Mouse (Mus musculus): ENCODE measurements around the gene Cntnap5a.
"Not testable (repeated sequence)": the region's sequence is repeated elsewhere in the genome, so short reads cannot be mapped to it uniquely, and the experiment has no call there.

The Cntnap5a gene

GRCm38 (mm10) chr1:116036894-116037293 lies 352.3 kb downstream of the Cntnap5a start:
- no peak for DNase-seq (ENCODE audit: low read depth in 2 of 2, low spot score in 2 of 2)

DNA sequence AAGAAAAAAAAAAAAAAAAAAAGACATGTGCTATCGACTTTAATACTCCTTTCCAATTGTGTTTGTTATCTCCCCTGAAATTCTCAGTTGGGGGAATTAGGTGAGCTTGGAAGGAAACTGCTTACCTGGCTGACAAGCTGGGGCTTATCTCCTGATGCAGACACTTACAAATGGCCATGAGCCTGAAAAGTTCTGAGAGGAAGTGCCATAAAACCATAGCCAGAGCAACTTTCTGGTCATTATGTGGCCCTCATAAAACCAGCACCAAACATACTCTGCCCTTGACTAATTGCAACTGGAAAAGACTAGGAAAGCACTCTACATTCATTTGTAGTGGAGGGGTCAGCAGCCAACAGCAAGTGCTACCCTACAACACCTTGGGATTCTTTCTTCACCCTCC lies 359.5 kb downstream of the Cntnap5a start:
- no peak for DNase-seq (ENCODE audit: low read depth in 2 of 2, low spot score in 2 of 2)

DNA sequence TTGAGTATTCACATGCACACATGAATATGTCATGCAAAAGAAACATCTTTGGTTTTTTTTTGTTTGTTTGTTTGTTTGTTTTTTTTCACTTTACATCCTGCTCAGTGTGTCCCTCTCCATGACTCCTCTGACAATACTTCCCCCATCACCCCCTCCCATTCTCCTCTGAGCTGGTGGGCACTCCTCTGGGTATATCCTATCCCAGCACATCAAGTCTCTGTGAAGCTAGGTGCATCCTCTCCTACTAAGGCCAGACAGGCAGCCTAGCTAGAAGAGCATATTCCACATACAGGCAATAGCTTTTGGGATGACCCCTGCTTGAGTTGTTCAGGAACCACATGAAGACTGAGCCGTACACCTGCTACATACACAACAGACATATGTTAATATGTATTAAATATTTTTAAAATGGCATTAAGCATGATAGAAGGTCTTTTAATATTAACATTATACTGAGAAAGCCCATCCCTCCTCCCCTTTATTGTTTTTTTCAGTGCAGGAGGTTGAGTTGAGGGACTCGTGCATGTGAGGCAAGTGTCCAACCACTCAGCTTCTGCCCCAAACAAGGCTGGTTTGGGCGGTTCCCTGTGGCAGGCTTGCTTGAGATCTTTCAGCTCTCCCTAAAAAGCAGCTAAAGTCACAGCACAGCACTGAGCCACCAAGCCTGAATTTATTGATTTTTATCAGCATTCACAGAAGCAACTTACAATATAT lies 422.6 kb downstream of the Cntnap5a start:
- no peak for DNase-seq (ENCODE audit: low read depth in 2 of 2, low spot score in 2 of 2)

- DNase-seq (ENCODE audit: low read depth in 2 of 2, low spot score in 2 of 2) = no peak
These were observed 423.1 kb downstream of the Cntnap5a start for GRCm38 (mm10) chr1:116107724-116108058.

DNA sequence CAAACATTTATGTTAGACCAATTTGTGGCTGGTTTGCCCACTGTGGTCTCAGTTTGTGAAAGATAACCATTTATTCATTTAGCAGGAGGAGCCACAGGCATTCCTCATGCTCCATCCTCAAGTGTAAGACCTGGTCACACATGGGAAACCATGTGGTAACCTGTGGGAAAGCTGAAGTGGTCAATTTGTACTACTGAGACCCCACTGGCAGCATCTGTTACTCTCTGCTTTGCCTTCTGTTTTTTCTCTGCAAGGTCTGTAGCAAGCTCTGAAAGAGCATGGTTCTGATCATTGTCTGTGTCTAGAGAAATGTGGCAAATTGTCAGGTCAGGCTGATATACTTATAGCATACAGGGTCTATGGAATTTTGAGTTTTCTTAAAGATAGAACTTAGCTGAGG lies 423.8 kb downstream of the Cntnap5a start:
- no peak for DNase-seq (ENCODE audit: low read depth in 2 of 2, low spot score in 2 of 2)

DNA sequence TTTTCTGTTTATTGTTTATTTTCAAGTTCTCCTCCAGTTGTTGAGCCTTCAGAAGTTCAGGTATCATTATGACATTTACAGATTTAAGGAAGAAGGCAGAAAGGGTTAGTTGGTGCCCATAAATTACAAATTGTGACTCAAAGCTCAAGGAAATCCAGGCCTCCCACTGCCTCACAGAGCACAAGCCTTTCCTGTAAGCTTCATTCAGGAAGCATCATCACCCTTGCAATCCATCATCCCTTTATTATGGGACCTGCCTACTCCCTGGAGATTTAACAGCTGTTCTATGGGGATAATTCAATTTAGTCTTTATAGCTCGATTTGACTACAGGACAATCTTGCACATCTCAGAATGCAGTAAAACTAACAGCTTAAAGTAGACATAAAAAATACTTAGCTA lies 441.2 kb downstream of the Cntnap5a start:
- DNase-seq (ENCODE audit: low read depth in 2 of 2, low spot score in 2 of 2) = no peak

DNA sequence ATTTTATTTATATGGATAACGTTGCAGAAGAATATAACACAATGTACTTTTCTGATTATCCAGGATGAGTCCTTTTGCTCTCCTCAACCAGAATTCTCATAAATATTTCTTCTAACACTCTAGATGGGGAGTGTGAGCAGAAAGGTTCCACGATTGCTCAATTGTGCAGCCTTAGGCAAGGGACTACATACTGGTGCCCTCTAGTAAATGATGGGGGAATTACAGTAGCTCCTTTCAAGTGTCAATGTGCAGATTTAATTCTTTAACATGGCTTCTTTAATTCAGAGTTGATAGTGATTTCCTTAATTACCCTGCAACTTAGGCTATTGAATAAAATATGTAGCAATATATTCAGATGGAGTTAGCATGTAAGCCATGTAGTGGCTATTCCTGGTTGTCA lies 442.5 kb downstream of the Cntnap5a start:
- no peak for DNase-seq (ENCODE audit: low read depth in 2 of 2, low spot score in 2 of 2)

DNA sequence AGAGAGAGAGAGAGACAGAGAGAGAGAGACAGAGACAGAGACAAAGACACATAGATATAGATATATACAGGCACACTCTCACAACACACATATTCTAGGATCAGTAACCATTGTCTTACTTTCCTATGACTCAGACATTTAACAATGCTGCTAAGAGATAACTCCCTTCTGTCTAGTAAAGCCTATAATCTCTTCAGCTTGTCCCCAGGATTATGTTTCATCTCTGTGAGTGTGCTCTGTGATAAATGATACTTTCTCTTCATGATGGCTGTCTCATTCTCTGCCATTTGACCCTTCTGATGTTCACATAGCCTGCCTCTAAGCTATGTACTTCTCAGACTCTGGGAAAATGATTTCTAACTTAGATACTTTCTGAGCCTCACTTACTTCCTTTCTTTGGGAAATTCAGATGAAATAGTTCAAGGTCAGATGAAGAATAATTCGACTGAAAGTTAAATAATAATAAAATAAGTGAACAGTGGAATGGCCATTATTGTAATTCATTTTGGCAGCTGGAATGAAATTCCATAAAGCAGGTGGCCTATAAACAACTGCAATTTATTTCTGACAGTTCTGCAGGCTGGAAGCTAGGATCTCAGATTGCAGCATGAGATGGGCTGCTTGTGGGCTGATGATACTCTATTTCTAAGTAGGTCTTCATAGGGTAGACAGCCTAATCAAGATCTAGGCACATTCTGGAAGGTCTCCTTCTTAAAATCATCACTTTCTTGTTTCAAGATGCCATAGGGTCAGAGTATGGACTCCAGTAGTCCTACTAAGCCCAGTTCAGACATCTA lies 444.1 kb downstream of the Cntnap5a start:
- no peak for DNase-seq (ENCODE audit: low read depth in 2 of 2, low spot score in 2 of 2)

GRCm38 (mm10) chr1:116132471-116132870 lies 447.9 kb downstream of the Cntnap5a start:
- no peak for DNase-seq (ENCODE audit: low read depth in 2 of 2, low spot score in 2 of 2)

DNA sequence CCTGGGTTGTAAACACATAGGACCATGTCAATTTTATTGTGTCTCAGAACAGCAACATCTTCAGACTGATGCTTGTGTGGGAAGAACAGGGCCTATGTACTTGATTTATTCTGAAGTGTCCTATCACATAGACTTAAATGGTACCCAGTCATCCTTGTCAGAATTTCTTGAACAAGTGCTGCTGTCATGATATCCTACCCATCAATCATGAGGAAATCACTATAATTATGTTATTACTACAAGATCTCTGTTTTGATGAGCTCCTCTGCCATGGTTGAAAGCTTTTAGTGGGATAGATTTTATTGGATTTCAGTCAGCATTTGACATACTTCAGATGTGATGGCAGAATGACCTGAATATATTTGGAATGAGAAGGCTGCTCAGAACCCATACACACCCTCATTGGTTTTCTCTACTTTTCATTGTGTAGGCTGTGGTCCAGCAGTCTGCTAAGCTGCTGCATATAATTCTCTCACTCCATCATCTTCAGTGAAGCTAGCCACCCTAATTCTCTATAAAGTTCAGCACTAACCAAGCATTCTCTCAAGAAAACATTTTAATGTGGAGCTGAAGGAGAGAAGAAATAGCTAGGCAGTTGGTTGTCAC lies 465.3 kb downstream of the Cntnap5a start:
- no peak for DNase-seq (ENCODE audit: low read depth in 2 of 2, low spot score in 2 of 2)

GRCm38 (mm10) chr1:116184471-116184870 lies 499.9 kb downstream of the Cntnap5a start:
- DNase-seq (ENCODE audit: low read depth in 2 of 2, low spot score in 2 of 2) = no peak

- not testable (repeated sequence) for DNase-seq (ENCODE audit: low read depth in 2 of 2, low spot score in 2 of 2)
These were observed 503.6 kb downstream of the Cntnap5a start for GRCm38 (mm10) chr1:116188142-116188541.

DNA sequence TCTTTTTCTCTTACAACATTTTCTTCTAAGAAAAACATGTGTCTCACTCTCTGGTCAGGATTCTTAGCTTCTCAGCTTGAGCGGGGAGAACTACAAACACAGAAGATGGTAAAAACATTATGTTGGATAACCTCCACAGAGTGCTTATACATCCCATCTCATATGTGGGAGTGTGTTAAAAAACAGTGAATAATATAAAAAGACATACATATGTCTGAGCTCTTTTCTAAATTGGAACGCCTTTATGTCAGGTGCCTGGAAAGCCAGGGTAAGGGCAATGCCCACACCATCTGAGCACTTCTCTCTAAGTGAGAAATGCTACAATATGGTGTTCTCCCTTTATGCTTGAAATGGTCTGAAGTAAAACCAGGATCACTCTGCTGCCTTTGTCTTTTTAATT lies 507.7 kb downstream of the Cntnap5a start:
- no peak for DNase-seq (ENCODE audit: low read depth in 2 of 2, low spot score in 2 of 2)

DNA sequence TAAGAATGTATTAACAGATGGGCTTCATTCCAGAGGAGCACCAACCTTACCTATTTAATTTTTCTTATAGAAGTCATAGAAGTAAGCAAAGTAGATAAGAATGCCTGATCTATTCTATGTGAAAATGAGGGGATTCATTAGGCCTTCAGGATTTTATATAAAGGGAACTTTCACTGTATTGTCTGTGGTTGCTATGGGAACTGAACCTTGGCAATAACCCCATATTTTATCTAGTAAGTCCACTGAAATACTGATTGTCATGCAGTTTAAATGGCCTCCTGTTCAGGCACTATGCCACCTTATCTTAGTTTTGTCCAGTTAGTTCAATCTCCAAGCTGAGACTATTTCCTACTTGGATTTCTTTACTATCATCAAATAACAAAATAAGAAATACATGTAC lies 532.3 kb downstream of the Cntnap5a start:
- DNase-seq (ENCODE audit: low read depth in 2 of 2, low spot score in 2 of 2) = no peak

- DNase-seq (ENCODE audit: low read depth in 2 of 2, low spot score in 2 of 2) = no peak
These were observed 556.0 kb downstream of the Cntnap5a start for GRCm38 (mm10) chr1:116240538-116240937.

DNA sequence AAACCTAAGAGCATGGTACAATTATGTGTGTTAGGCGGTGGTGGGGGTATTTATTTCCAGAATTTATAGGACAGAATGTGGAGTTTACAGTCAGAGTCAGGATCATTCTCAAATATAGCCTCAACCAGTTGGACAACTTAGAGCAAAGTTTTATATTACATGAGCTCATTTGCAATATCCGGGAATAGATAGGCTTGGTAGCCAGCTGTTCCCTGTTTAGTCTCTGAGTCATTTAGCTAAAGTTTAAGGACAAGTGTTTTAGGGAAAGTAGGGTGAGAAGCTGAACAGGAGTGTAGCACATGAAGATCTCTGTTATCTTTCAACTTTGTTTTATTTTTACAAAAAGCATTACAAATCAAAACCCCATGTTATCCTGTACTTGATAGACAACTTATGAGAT lies 559.3 kb downstream of the Cntnap5a start:
- no peak for DNase-seq (ENCODE audit: low read depth in 2 of 2, low spot score in 2 of 2)

GRCm38 (mm10) chr1:116281144-116281543 lies 596.6 kb downstream of the Cntnap5a start:
- DNase-seq (ENCODE audit: low read depth in 2 of 2, low spot score in 2 of 2) = no peak

DNA sequence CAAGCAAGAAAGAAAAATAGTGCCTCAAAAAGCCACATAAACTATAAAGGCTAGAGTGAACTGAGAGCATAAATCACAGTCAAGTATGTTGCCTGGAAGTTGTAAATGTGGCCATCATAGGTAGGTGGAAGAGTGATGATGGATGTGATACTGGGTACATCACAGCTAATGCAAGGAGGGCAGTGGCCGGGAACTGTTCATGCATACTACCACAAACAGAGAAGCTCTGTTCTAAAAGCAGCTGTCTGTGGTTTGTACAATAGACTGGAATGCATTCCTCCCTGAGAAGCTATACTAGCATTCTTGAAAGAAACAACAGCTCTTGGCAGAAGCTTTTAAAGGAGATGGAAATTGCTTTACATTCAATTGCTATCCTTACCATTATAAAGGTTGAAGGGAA lies 599.4 kb downstream of the Cntnap5a start:
- no peak for DNase-seq (ENCODE audit: low read depth in 2 of 2, low spot score in 2 of 2)

GRCm38 (mm10) chr1:116306555-116306954 lies 622.0 kb downstream of the Cntnap5a start:
- no peak for DNase-seq (ENCODE audit: low read depth in 2 of 2, low spot score in 2 of 2)

GRCm38 (mm10) chr1:116311512-116311911 lies 627.0 kb downstream of the Cntnap5a start:
- DNase-seq (ENCODE audit: low read depth in 2 of 2, low spot score in 2 of 2) = no peak

DNA sequence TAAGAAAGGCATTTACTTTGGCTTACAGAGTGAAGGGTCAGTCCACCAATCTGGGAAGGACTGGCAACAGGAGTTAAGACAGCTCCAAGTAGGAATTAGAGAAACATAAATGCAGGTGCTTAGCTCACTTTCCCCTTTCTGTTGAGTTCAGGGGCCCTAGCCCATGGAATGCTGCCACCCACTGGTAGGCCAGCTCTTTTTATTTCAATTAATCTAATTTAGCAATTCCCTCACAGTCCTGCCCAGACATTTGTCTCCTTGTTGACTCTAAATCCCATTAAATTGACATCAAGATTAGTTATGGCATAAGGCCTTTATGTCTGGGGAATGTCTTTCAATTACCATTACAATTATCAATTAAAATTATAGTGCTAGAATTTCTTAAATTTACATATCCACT lies 628.7 kb downstream of the Cntnap5a start:
- DNase-seq (ENCODE audit: low read depth in 2 of 2, low spot score in 2 of 2) = no peak

DNA sequence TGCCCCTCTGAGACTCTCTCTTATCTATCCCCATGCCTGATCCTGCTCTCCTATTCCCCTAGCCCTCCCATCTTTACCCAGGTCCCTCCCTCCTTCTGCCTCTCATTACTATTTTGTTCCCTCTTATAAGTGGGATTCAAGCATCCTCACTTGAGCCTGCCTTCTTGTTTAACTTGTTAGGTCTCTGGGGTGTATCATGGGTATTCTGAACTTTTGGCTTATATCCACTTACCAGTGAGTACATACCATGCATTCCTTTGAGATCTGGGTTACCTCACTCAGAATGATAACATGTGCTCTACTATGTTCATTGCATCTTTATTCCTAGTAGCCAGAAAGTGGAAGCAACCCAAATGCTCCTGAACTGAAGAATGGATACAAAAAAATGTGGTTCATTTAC lies 639.9 kb downstream of the Cntnap5a start:
- DNase-seq (ENCODE audit: low read depth in 2 of 2, low spot score in 2 of 2) = no peak
